Mouse (Mus musculus) forebrain, embryonic 12.5 days (tissue): Measurements from ENCODE around the gene Fam129b. TPM values are rescaled to one million over a fixed set of nuclear protein-coding genes. Genes with fewer than 3 reads are reported as not detected.

Experiments used
- ATAC-seq: fragments of 200-750 bp; cut with Nextera tagmentation; 2 replicates; pipeline ENCODE4 v1.8.0; 2017; ENCODE audit warnings: moderate TSS enrichment; ENCODE audit not compliant: low FRiP score
- H3K27ac ChIP-seq: fragments of 300-500 bp; sonication (generic); 2 replicates; pipeline ENCODE4 v1.5.1; 2016; ENCODE audit warnings: mild to moderate bottlenecking
- H3K27me3 ChIP-seq: fragments of 300-500 bp; sonication (generic); 2 replicates; pipeline ENCODE4 v1.6.1; 2016; ENCODE audit warnings: mild to moderate bottlenecking
- H3K36me3 ChIP-seq: fragments of 300-500 bp; sonication (generic); replicated peaks from 2 replicates; pipeline ENCODE4 v1.6.1; 2016; ENCODE audit warnings: mild to moderate bottlenecking
- H3K4me1 ChIP-seq: fragments of 300-500 bp; sonication (generic); 2 replicates; pipeline ENCODE4 v1.6.1; 2016
- H3K4me2 ChIP-seq: fragments of 300-500 bp; sonication (generic); 2 replicates; pipeline ENCODE4 v1.6.1; 2016; ENCODE audit warnings: mild to moderate bottlenecking, moderate library complexity
- H3K4me3 ChIP-seq: fragments of 300-500 bp; sonication (generic); replicated peaks from 2 replicates; pipeline ENCODE4 v1.5.1; 2016; ENCODE audit warnings: mild to moderate bottlenecking
- H3K9ac ChIP-seq: fragments of 300-500 bp; sonication (generic); 2 replicates; pipeline ENCODE4 v1.6.1; 2016; ENCODE audit warnings: mild to moderate bottlenecking
- H3K9me3 ChIP-seq: fragments of 300-500 bp; sonication (generic); 2 replicates; pipeline ENCODE4 v1.6.1; 2016
- WGBS: fragments of 180-500 bp; shearing (Covaris S2); methylation state at CpG from one replicate; pipeline ENCODE4 v1.1.7; 2016; 5-methylcytosine and 5-hydroxymethylcytosine counted together
- polyA plus RNA-seq: library from polyadenylated mRNA; unstranded; fragments of >200 nt; fragmentation: Nextera tagmentation; extraction: Ambion mirVana; gene quantifications from 2 replicates; pipeline ENCODE4 v1.2.1, GENCODE M21; 2016

Gene Fam129b
- polyA plus RNA-seq, 1 experiment from 2014 or later, result 27.3 TPM

- H3K36me3 ChIP-seq, result peaks cover 58% of the 10 kb centered on the region
- no peaks in the 10 kb centered on the region for H3K4me1 ChIP-seq
- H3K9ac ChIP-seq, result no peak overlapping the region
- no peaks in the 10 kb centered on the region for H3K27me3 ChIP-seq
- WGBS, result 69% methylated on average over 5 of the region's 5 CpGs
- no peak for ATAC-seq
- no peak overlapping the region for H3K4me2 ChIP-seq
- no peak overlapping the region for H3K27ac ChIP-seq
- no peak overlapping the region for H3K4me3 ChIP-seq
- no peaks in the 10 kb centered on the region for H3K9me3 ChIP-seq
These were observed 63.5 kb downstream of the Fam129b start for GRCm38 (mm10) chr2:32939418-32939817.

- Histone ChIP-seq H3K4me3 (no peak overlapping the region), H3K27ac (no peak overlapping the region), H3K4me1 (no peaks in the 10 kb centered on the region), H3K9ac (no peak overlapping the region), H3K36me3 (peaks cover 58% of the 10 kb centered on the region), H3K4me2 (no peak overlapping the region), H3K9me3 (no peaks in the 10 kb centered on the region), H3K27me3 (no peaks in the 10 kb centered on the region)
- 95% methylated on average over 4 of the region's 4 CpGs for WGBS
- no peak for ATAC-seq
These were observed 64.6 kb downstream of the Fam129b start for GRCm38 (mm10) chr2:32940483-32940882.

GRCm38 (mm10) chr2:32947454-32947853 is 71.5 kb downstream of the Fam129b start:
- Histone ChIP-seq H3K27ac (no peak overlapping the region), H3K36me3 (peaks cover 52% of the 10 kb centered on the region), H3K9me3 (no peaks in the 10 kb centered on the region), H3K27me3 (no peaks in the 10 kb centered on the region), H3K4me3 (no peak overlapping the region), H3K9ac (no peak overlapping the region), H3K4me2 (no peak overlapping the region), H3K4me1 (no peaks in the 10 kb centered on the region)
- no peak for ATAC-seq
- 96% methylated on average over 11 of the region's 11 CpGs for WGBS

GRCm38 (mm10) chr2:32954581-32954980 is 78.7 kb downstream of the Fam129b start:
- Histone ChIP-seq H3K9ac (no peak overlapping the region), H3K4me1 (no peaks in the 10 kb centered on the region), H3K27ac (no peak overlapping the region), H3K4me2 (no peak overlapping the region), H3K36me3 (peaks cover 57% of the 10 kb centered on the region), H3K27me3 (no peaks in the 10 kb centered on the region), H3K4me3 (no peak overlapping the region), H3K9me3 (peaks cover 6% of the 10 kb centered on the region)
- 90% methylated on average over 2 of the region's 2 CpGs for WGBS
- ATAC-seq, result no peak

- H3K27ac ChIP-seq, result no peak overlapping the region
- no peak overlapping the region for H3K9ac ChIP-seq
- 59% methylated on average over 8 of the region's 8 CpGs for WGBS
- H3K4me1 ChIP-seq, result peaks cover 14% of the 10 kb centered on the region
- H3K36me3 ChIP-seq, result peaks cover 36% of the 10 kb centered on the region
- H3K9me3 ChIP-seq, result peaks cover 6% of the 10 kb centered on the region
- no peak overlapping the region for H3K4me2 ChIP-seq
- no peak overlapping the region for H3K4me3 ChIP-seq
- no peak for ATAC-seq
- H3K27me3 ChIP-seq, result no peaks in the 10 kb centered on the region
These were observed 81.4 kb downstream of the Fam129b start for GRCm38 (mm10) chr2:32957344-32957743.

GRCm38 (mm10) chr2:32960273-32960672 is 84.4 kb downstream of the Fam129b start:
- no peak overlapping the region for H3K9ac ChIP-seq
- H3K4me2 ChIP-seq, result peak overlapping the region; percentile 92
- ATAC-seq, result no peak
- 94% methylated on average over 4 of the region's 4 CpGs for WGBS
- no peaks in the 10 kb centered on the region for H3K9me3 ChIP-seq
- no peaks in the 10 kb centered on the region for H3K27me3 ChIP-seq
- H3K27ac ChIP-seq, result no peak overlapping the region
- peaks cover 38% of the 10 kb centered on the region for H3K4me1 ChIP-seq
- H3K36me3 ChIP-seq, result peaks cover 37% of the 10 kb centered on the region
- peak overlapping the region; percentile 64; the same call in 1 of the 2 replicates for H3K4me3 ChIP-seq

GRCm38 (mm10) chr2:32961192-32961995 is 85.5 kb downstream of the Fam129b start, which contains the start of the genes Rpl12 and Lrsam1:
TSS of gene Rpl12 (plus strand) at chr2:32961559.
TSS of gene Lrsam1 (minus strand) at chr2:32961614.
- H3K36me3 ChIP-seq, result peaks cover 28% of the 10 kb centered on the region
- peak; percentile 95 for ATAC-seq
- peaks cover 46% of the 10 kb centered on the region for H3K4me1 ChIP-seq
- H3K4me2 ChIP-seq, result peak within 1 kb of the TSS; percentile 92
- H3K4me3 ChIP-seq, result peak within 1 kb of the TSS; percentile 64
- peak within 1 kb of the TSS; percentile 79 for H3K27ac ChIP-seq
- H3K9ac ChIP-seq, result peak within 1 kb of the TSS; percentile 93
- H3K9me3 ChIP-seq, result no peaks in the 10 kb centered on the region
- no peaks in the 10 kb centered on the region for H3K27me3 ChIP-seq
- 3% methylated on average over 55 of the region's 55 CpGs for WGBS

GRCm38 (mm10) chr2:32962062-32962874 is 86.4 kb downstream of the Fam129b start:
- H3K4me2 ChIP-seq, result peak overlapping the region; percentile 92
- peaks cover 50% of the 10 kb centered on the region for H3K4me1 ChIP-seq
- peak overlapping the region; percentile 93 for H3K9ac ChIP-seq
- no peaks in the 10 kb centered on the region for H3K9me3 ChIP-seq
- peaks cover 26% of the 10 kb centered on the region for H3K36me3 ChIP-seq
- under 1% methylated on average over 33 of the region's 33 CpGs for WGBS
- no peak for ATAC-seq
- H3K27ac ChIP-seq, result peak overlapping the region; percentile 79
- peak overlapping the region; percentile 64 for H3K4me3 ChIP-seq
- H3K27me3 ChIP-seq, result no peaks in the 10 kb centered on the region

- Histone ChIP-seq H3K27me3 (no peaks in the 10 kb centered on the region), H3K4me3 (peak overlapping the region; percentile 64), H3K27ac (peak overlapping the region; percentile 79; the same call in 1 of the 2 replicates), H3K36me3 (peaks cover 26% of the 10 kb centered on the region), H3K9ac (peak overlapping the region; percentile 93), H3K9me3 (no peaks in the 10 kb centered on the region), H3K4me2 (peak overlapping the region; percentile 92), H3K4me1 (peaks cover 56% of the 10 kb centered on the region)
- no peak for ATAC-seq
- WGBS, result 5% methylated on average over 9 of the region's 9 CpGs
These were observed 86.9 kb downstream of the Fam129b start for GRCm38 (mm10) chr2:32962875-32963220.

- WGBS, result 71% methylated on average over 4 of the region's 4 CpGs
- peak overlapping the region; percentile 93; the same call in 1 of the 2 replicates for H3K9ac ChIP-seq
- peak overlapping the region; percentile 92 for H3K4me2 ChIP-seq
- peaks cover 61% of the 10 kb centered on the region for H3K4me1 ChIP-seq
- no peak for ATAC-seq
- H3K27ac ChIP-seq, result no peak overlapping the region
- no peaks in the 10 kb centered on the region for H3K9me3 ChIP-seq
- H3K4me3 ChIP-seq, result peak overlapping the region; percentile 64
- H3K27me3 ChIP-seq, result no peaks in the 10 kb centered on the region
- H3K36me3 ChIP-seq, result peaks cover 26% of the 10 kb centered on the region
These were observed 87.6 kb downstream of the Fam129b start for GRCm38 (mm10) chr2:32963544-32963943.

GRCm38 (mm10) chr2:32963981-32964380 is 88.1 kb downstream of the Fam129b start:
- Histone ChIP-seq H3K9ac (no peak overlapping the region), H3K9me3 (no peaks in the 10 kb centered on the region), H3K27ac (no peak overlapping the region), H3K4me1 (peaks cover 61% of the 10 kb centered on the region), H3K4me3 (peak overlapping the region; percentile 64; the same call in 1 of the 2 replicates), H3K27me3 (no peaks in the 10 kb centered on the region), H3K36me3 (peaks cover 26% of the 10 kb centered on the region), H3K4me2 (peak overlapping the region; percentile 92)
- ATAC-seq, result no peak
- 60% methylated on average over 1 of the region's 1 CpGs for WGBS

- Histone ChIP-seq H3K27ac (no peak overlapping the region), H3K36me3 (peaks cover 26% of the 10 kb centered on the region), H3K4me2 (no peak overlapping the region), H3K9me3 (no peaks in the 10 kb centered on the region), H3K4me3 (no peak overlapping the region), H3K4me1 (peaks cover 61% of the 10 kb centered on the region), H3K27me3 (no peaks in the 10 kb centered on the region), H3K9ac (no peak overlapping the region)
- WGBS, result 23% methylated on average over 10 of the region's 10 CpGs
- ATAC-seq, result no peak
These were observed 88.9 kb downstream of the Fam129b start for GRCm38 (mm10) chr2:32964659-32965457.
